Mouse (Mus musculus): ENCODE data around the gene Hnf1b.

DNA sequence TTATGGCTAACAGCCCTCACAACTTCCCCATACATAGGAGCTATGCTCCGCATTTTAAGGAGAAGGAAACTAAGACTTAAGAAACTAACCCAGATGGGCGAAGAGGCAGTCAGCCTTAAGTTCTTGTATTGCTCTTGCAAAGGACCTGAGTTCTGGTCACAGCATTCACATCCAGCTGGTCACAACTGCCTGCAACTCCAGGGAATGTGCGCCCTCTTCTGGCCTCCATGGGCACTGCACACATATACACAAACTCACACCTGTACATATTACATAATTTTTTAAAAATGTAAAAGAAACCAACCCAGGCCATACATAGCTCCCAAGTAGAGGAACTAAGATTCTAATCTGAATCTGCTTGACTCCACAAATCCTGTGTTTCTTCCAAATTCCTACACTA lies 77.2 kb downstream of the Hnf1b start:
- peak; percentile 82 for TF ChIP-seq CTCF (conservative IDR thresholded peaks at IDR 0.05; ENCODE audit: low read length)
- no peak for TF ChIP-seq NANOG (IDR thresholded peaks at IDR 0.05; ENCODE audit: borderline replicate concordance, low read length)
- no peak for TF ChIP-seq POU5F1 (IDR thresholded peaks at IDR 0.05; ENCODE audit: borderline replicate concordance, low read length)

All from E14TG2a.4 (cell line).